Mouse (Mus musculus) forebrain, embryonic 14.5 days (tissue): Measurements from ENCODE around the gene Olfr796. TPM values are rescaled to one million over a fixed set of nuclear protein-coding genes. Genes with fewer than 3 reads are reported as not detected.

Source experiments
- microRNA-seq: library from miRNA; unstranded; fragments of <30 nt; microRNA quantifications from one replicate; pipeline ENCODE4, GENCODE M21; 2016
- polyA plus RNA-seq: library from polyadenylated mRNA; unstranded; fragments of >200 nt; fragmentation: Nextera tagmentation; extraction: Ambion mirVana; gene quantifications from 2 replicates; pipeline ENCODE4 v1.2.1, GENCODE M21; 2014

Olfr796 gene
- polyA plus RNA-seq, 1 experiment from 2014 or later: not detected

Small RNA genes lying within 50 kb of the gene (microRNA-seq; reads per million reads assigned to microRNA genes)
- gene Gm23252: not detected

Other genes with a start within 250 kb of the Olfr796 start
- 0.09 TPM in 1 of 2 replicates, not detected in the other for gene Olfr784, start 228.5 kb downstream of the Olfr796 start, polyA plus RNA-seq
- not detected in 2 replicates for gene Olfr785, start 207.1 kb downstream of the Olfr796 start, polyA plus RNA-seq
- gene Olfr786, start 185.3 kb downstream of the Olfr796 start, polyA plus RNA-seq: not detected in 2 replicates
- gene Olfr787, start 150.7 kb downstream of the Olfr796 start, polyA plus RNA-seq: not detected in 2 replicates
- not detected in 2 replicates for gene Olfr788, start 141.6 kb downstream of the Olfr796 start, polyA plus RNA-seq
- gene Olfr789, start 127.8 kb downstream of the Olfr796 start, polyA plus RNA-seq: not detected in 2 replicates
- not detected in 2 replicates for gene Olfr790, start 114.1 kb downstream of the Olfr796 start, polyA plus RNA-seq
- gene Olfr791, start 90.8 kb downstream of the Olfr796 start, polyA plus RNA-seq: not detected in 2 replicates
- gene Olfr792, start 73.4 kb downstream of the Olfr796 start, polyA plus RNA-seq: not detected in 2 replicates
- gene Olfr794, start 44.9 kb downstream of the Olfr796 start, polyA plus RNA-seq: not detected in 2 replicates
- gene Olfr798, start 15.4 kb upstream of the Olfr796 start, polyA plus RNA-seq: not detected in 2 replicates
- not detected in 2 replicates for gene Olfr799, start 24.9 kb upstream of the Olfr796 start, polyA plus RNA-seq
- not detected in 2 replicates for gene Olfr800, start 45.1 kb upstream of the Olfr796 start, polyA plus RNA-seq
- gene Olfr801, start 61.3 kb upstream of the Olfr796 start, polyA plus RNA-seq: not detected in 2 replicates
- not detected in 2 replicates for gene Olfr802, start 75.6 kb upstream of the Olfr796 start, polyA plus RNA-seq
- not detected in 2 replicates for gene Olfr803, start 81.7 kb upstream of the Olfr796 start, polyA plus RNA-seq
- not detected in 2 replicates for gene Olfr804, start 90.6 kb upstream of the Olfr796 start, polyA plus RNA-seq
- not detected in 2 replicates for gene Olfr805, start 116.8 kb upstream of the Olfr796 start, polyA plus RNA-seq
- not detected in 2 replicates for gene Olfr806, start 129.4 kb upstream of the Olfr796 start, polyA plus RNA-seq
- gene Olfr807, start 145.2 kb upstream of the Olfr796 start, polyA plus RNA-seq: not detected in 2 replicates
- gene Olfr808, start 152.9 kb upstream of the Olfr796 start, polyA plus RNA-seq: not detected in 2 replicates
- gene Olfr809, start 162.1 kb upstream of the Olfr796 start, polyA plus RNA-seq: not detected in 2 replicates
- gene Olfr810, start 182.3 kb upstream of the Olfr796 start, polyA plus RNA-seq: not detected in 2 replicates
- gene Olfr811, start 191.8 kb upstream of the Olfr796 start, polyA plus RNA-seq: not detected in 2 replicates
- gene Olfr812, start 233.5 kb upstream of the Olfr796 start, polyA plus RNA-seq: not detected in 2 replicates
- gene Olfr813, start 242.8 kb upstream of the Olfr796 start, polyA plus RNA-seq: not detected in 2 replicates